Mouse (Mus musculus): ENCODE results near the gene Ephx1.

Ephx1 gene

DNA sequence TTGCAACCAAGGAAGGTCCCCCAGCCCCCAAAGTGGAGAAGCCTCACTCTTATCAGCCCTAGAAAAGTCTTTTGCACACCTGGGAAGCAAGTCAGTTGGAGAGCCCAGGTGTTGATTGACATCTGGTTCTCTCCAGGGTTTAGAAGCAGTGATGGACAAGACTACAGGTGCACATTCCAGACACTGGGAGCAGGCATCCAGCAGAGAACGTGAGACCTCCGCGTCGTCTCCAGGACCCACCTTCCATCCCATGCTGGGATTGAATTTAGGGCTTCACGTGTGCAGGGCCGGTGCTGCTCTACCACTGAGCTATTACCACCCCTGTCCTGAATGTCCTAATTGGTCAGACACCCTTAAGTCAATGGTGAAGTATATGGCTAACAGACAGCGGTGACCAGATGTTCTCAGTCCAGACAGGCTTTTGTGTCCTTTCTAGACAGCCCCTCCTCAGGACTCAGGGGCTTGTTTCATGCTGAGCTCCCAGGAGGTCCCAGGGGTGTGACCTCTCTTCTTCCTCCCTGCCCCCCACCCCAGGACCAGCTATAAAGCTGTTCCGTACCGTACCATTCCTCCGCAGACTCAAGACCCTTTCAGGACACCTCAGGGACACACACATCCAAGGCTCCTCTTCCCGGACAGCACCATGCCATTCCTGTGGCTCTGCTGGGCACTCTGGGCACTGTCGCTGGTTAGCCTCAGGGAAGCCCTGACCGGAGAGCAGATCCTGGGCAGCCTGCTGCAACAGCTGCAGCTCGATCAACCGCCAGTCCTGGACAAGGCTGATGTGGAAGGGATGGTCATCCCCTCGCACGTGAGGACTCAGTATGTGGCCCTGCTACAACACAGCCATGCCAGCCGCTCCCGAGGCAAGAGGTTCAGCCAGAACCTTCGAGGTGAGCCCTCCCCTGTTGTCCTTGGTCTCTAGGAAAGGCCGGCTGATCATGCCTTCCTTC, 86.0 kb downstream of the Ephx1 start, which contains the start of gene Lefty1:
TSS of gene Lefty1 (plus strand) at position 556 of the 953 bp plus-strand sequence.
- DNase-seq: no peak

GRCm38 (mm10) chr1:180933659-180934058, 87.0 kb downstream of the Ephx1 start:
- DNase-seq: no peak

DNA sequence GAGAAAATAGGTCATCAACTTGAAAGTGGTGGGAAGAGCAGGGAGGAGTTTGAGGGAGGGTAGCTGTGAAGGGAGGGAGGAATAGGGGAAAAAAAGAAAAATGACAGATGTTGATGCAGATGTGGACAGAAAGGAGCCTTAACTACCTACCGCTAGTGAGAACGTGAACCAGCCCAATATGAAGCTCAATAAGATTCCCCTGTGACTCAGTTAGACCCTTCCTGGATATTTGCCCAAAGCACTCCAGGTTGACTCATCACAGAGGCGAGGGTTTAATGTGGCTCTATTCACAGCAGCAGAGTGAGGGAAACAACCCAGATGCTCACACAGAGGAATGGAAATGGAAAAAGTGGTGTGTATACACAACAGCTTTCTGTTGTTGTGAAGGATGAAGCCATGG, 89.6 kb downstream of the Ephx1 start:
- DNase-seq: no peak

GRCm38 (mm10) chr1:180929599-180929998, 91.1 kb downstream of the Ephx1 start:
- DNase-seq: no peak

DNA sequence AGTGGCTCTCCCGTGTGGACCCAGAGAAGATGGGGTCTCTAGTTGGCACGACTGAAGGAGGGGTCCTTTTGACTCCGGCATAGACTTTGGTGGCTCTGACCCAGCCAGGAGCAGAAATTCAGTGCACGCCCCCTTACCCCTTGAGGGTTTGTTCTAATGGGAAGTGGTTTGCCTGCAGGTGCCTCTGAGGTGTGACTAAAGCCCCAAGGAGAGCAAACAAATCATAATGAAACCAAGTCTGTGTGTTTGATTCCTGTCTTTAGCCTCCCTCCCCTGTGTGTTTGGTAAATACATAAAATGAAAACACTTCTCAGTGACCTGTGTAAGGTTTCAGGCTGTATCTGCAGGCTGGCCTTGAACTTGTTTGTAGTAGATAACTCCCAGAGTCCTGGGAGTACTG, 94.4 kb downstream of the Ephx1 start:
- DNase-seq: no peak
